ENCODE assay signal across 9 mouse cellular contexts in the genomic region with DNA sequence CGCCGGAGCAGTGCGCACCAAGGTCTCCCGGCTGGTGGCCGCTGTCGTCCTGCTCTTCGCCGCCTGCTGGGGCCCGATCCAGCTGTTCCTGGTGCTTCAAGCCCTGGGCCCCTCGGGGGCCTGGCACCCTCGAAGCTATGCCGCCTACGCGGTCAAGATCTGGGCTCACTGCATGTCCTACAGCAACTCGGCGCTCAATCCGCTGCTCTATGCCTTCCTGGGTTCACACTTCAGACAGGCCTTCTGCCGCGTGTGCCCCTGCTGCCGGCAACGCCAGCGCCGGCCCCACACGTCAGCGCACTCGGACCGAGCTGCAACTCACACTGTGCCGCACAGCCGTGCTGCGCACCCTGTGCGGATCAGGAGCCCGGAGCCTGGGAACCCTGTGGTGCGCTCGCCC. TPM values are rescaled to one million over a fixed set of nuclear protein-coding genes. Genes with fewer than 3 reads are reported as not detected.
DNase-seq lines count a peak whose midpoint lies in the region; ATAC-seq and TF ChIP-seq lines count a peak whose summit lies in the region.
"Had no signal": no experiment of that assay in that cellular context is flagged by ENCODE, and none has a peak within 500 bp of the region (broad histone marks: within the 10 kb centered on the region; RNA-seq: fewer than 3 reads in every experiment).

No protein-coding gene starts in this region.

- peaks cover 88% of the 10 kb centered on the region for H3K4me1 ChIP-seq in E14TG2a.4 (replicated peaks; ENCODE audit: low read depth, low read length)
- H3K4me1 ChIP-seq in forebrain, embryonic 13.5 days, result peaks cover 39% of the 10 kb centered on the region
- H3K4me1 ChIP-seq in liver, embryonic 15.5 days (replicated peaks), result peaks cover 72% of the 10 kb centered on the region

- H3K9me3 ChIP-seq in E14TG2a.4 (ENCODE audit: low read length), result no peaks in the 10 kb centered on the region
- H3K9me3 ChIP-seq in forebrain, embryonic 13.5 days (replicated peaks), result no peaks in the 10 kb centered on the region
- H3K9me3 ChIP-seq in liver, embryonic 15.5 days (replicated peaks), result no peaks in the 10 kb centered on the region

- no peak overlapping the region for H3K27ac ChIP-seq in gastrocnemius, adult 2 months
- H3K27ac ChIP-seq in forebrain, embryonic 13.5 days, result no peak overlapping the region
- H3K27ac ChIP-seq in liver, embryonic 15.5 days (replicated peaks), result no peak overlapping the region
- H3K27ac ChIP-seq: macrophage had no signal

- peak overlapping the region; percentile 50 for H3K4me3 ChIP-seq in gastrocnemius, adult 2 months
- peak overlapping the region; percentile 69 for H3K4me3 ChIP-seq in E14TG2a.4 (replicated peaks; ENCODE audit: low read length)
- peak overlapping the region; percentile 26 for H3K4me3 ChIP-seq in forebrain, embryonic 13.5 days
- H3K4me3 ChIP-seq in liver, embryonic 15.5 days (replicated peaks), result peak overlapping the region; percentile 12; the same call in 1 of the 2 replicates

- H3K4me2 ChIP-seq in forebrain, embryonic 13.5 days, result peak overlapping the region; percentile 44
- peak overlapping the region; percentile 41 for H3K4me2 ChIP-seq in liver, embryonic 15.5 days

- H3K27me3 ChIP-seq in E14TG2a.4 (ENCODE audit: insufficient read depth, low read length), result peaks cover 72% of the 10 kb centered on the region
- peaks cover 72% of the 10 kb centered on the region for H3K27me3 ChIP-seq in forebrain, embryonic 13.5 days
- H3K27me3 ChIP-seq in liver, embryonic 15.5 days, result peaks cover 67% of the 10 kb centered on the region

- TF ChIP-seq CTCF in gastrocnemius, adult 2 months (IDR thresholded peaks at IDR 0.05), result no peak
- no peak for TF ChIP-seq CTCF in E14TG2a.4 (conservative IDR thresholded peaks at IDR 0.05; ENCODE audit: low read length)

- intact Hi-C loops in gastrocnemius, adult 2 months (cut with DNase I), result no loop called here

- peak overlapping the region; percentile 38; the same call in 1 of the 2 replicates for H3K9ac ChIP-seq in forebrain, embryonic 13.5 days
- no peak overlapping the region for H3K9ac ChIP-seq in liver, embryonic 15.5 days

- no peaks in the 10 kb centered on the region for H3K36me3 ChIP-seq in E14TG2a.4 (ENCODE audit: insufficient read depth, low read length)
- no peaks in the 10 kb centered on the region for H3K36me3 ChIP-seq in forebrain, embryonic 13.5 days (ENCODE audit: poor library complexity, severe bottlenecking)
- H3K36me3 ChIP-seq in liver, embryonic 15.5 days (replicated peaks), result no peaks in the 10 kb centered on the region

- 1% methylated on average over 34 of the region's 34 CpGs for WGBS in forebrain, embryonic 13.5 days
- WGBS in liver, embryonic 15.5 days (ENCODE audit: insufficient replicate concordance), result 6% methylated on average over 34 of the region's 34 CpGs

- no peak for DNase-seq in gastrocnemius, adult 2 months
- no peak for DNase-seq in gastrocnemius, adult 8-10 months (ENCODE audit: low spot score in 2 of 2)
- no peak for DNase-seq in urinary bladder, postnatal 4 days (ENCODE audit: low spot score in 2 of 2)
- no peak for DNase-seq in adrenal gland, adult 2 months
- no peak for DNase-seq in yolk sac, embryonic 10.5 days (ENCODE audit: low spot score)

- ATAC-seq in forebrain, embryonic 13.5 days, result no peak
- ATAC-seq in liver, embryonic 15.5 days (ENCODE audit: insufficient read depth), result no peak

RNA-seq across cellular contexts. Expression of a gene that starts 0.6 kb away (rescaled TPM):
- total RNA-seq in gastrocnemius, adult 2 months (2021), result 100 to 1,000 TPM; 107 to 121 TPM
- total RNA-seq in gastrocnemius, adult 8-10 months (2022), result 100 to 1,000 TPM; 124 to 137 (median 129) TPM
- 200 and 217 TPM in 2 replicates for polyA plus RNA-seq in forebrain, embryonic 13.5 days (2015; fragmentation: Nextera tagmentation; extraction: Ambion mirVana)
- polyA plus RNA-seq in liver, embryonic 15.5 days (2015; fragmentation: Nextera tagmentation; extraction: Ambion mirVana), result 52.4 and 55.6 TPM in 2 replicates
- 10 to 100 TPM; 87.8 to 93.5 TPM for total RNA-seq in adrenal gland, adult 2 months (2021)
- polyA plus RNA-seq in adrenal gland, adult 2 months (2012; rRNA removed), result 197 and 231 TPM in 2 replicates

RNA-seq across cellular contexts. Expression of a gene that starts 4.8 kb away (rescaled TPM):
- total RNA-seq in gastrocnemius, adult 2 months (2021), result under 1 TPM; 0.17 to 0.23 TPM
- under 1 TPM; 0.13 to 0.36 (median 0.22) TPM for total RNA-seq in gastrocnemius, adult 8-10 months (2022)
- 1.0 and 1.3 TPM in 2 replicates for polyA plus RNA-seq in forebrain, embryonic 13.5 days (2015; fragmentation: Nextera tagmentation; extraction: Ambion mirVana)
- 0.32 and 0.37 TPM in 2 replicates for polyA plus RNA-seq in liver, embryonic 15.5 days (2015; fragmentation: Nextera tagmentation; extraction: Ambion mirVana)
- 1 to 10 TPM; 1.4 TPM for total RNA-seq in adrenal gland, adult 2 months (2021)
- polyA plus RNA-seq in adrenal gland, adult 2 months (2012; rRNA removed), result 11.8 and 15.1 TPM in 2 replicates

RNA-seq across cellular contexts. Expression of a gene that starts 5.3 kb away (rescaled TPM):
- total RNA-seq in gastrocnemius, adult 2 months (2021), result 1 to 10 TPM; 1.8 to 2.1 TPM
- total RNA-seq in gastrocnemius, adult 8-10 months (2022), result 1 to 10 TPM; 1.5 to 2.3 (median 2.1) TPM
- 2.5 and 3.6 TPM in 2 replicates for polyA plus RNA-seq in forebrain, embryonic 13.5 days (2015; fragmentation: Nextera tagmentation; extraction: Ambion mirVana)
- polyA plus RNA-seq in liver, embryonic 15.5 days (2015; fragmentation: Nextera tagmentation; extraction: Ambion mirVana), result 6.1 and 7.4 TPM in 2 replicates
- 1 to 10 TPM; 4.6 to 6.5 TPM for total RNA-seq in adrenal gland, adult 2 months (2021)
- polyA plus RNA-seq in adrenal gland, adult 2 months (2012; rRNA removed), result 5.9 and 9.1 TPM in 2 replicates

RNA-seq across cellular contexts. Expression of a gene that starts 10.9 kb away (rescaled TPM):
- not detected for total RNA-seq in gastrocnemius, adult 2 months (2021)
- not detected for total RNA-seq in gastrocnemius, adult 8-10 months (2022)
- 33.6 TPM in 1 of 2 replicates, not detected in the other for polyA plus RNA-seq in forebrain, embryonic 13.5 days (2015; fragmentation: Nextera tagmentation; extraction: Ambion mirVana)
- polyA plus RNA-seq in liver, embryonic 15.5 days (2015; fragmentation: Nextera tagmentation; extraction: Ambion mirVana), result not detected in 2 replicates
- not detected for total RNA-seq in adrenal gland, adult 2 months (2021)
- polyA plus RNA-seq in adrenal gland, adult 2 months (2012; rRNA removed), result not detected in 2 replicates

RNA-seq across cellular contexts. Expression of a gene that starts 12.8 kb away (rescaled TPM):
- total RNA-seq in gastrocnemius, adult 2 months (2021), result 10 to 100 TPM; 32.6 to 37.2 TPM
- total RNA-seq in gastrocnemius, adult 8-10 months (2022), result 10 to 100 TPM; 30.8 to 37.1 (median 32.9) TPM
- polyA plus RNA-seq in forebrain, embryonic 13.5 days (2015; fragmentation: Nextera tagmentation; extraction: Ambion mirVana), result 49.0 and 59.0 TPM in 2 replicates
- polyA plus RNA-seq in liver, embryonic 15.5 days (2015; fragmentation: Nextera tagmentation; extraction: Ambion mirVana), result 16.4 and 18.0 TPM in 2 replicates
- 10 to 100 TPM; 38.4 to 43.0 TPM for total RNA-seq in adrenal gland, adult 2 months (2021)
- polyA plus RNA-seq in adrenal gland, adult 2 months (2012; rRNA removed), result 126 and 132 TPM in 2 replicates

Comparison
In these comparisons a context has a peak if more than half of its experiments do, and no peak if none do; other contexts are left out.
1. H3K4me3 ChIP-seq: peak in every context shown above with its lines; median percentile 69 in E14TG2a.4; 50 in gastrocnemius, adult 2 months; 26 in forebrain, embryonic 13.5 days; 12 in liver, embryonic 15.5 days.